Mouse (Mus musculus) kidney, adult 2 months (tissue): ENCODE data around the gene Osbpl3.

Source experiments
- CTCF ChIP-seq: fragments of 200-500 bp; conservative IDR thresholded peaks from 2 replicates; pipeline ENCODE4 v1.5.1; 2011; ENCODE audit warnings: low read depth, mild to moderate bottlenecking, control low read depth, low read length, moderate library complexity, mixed read lengths; ENCODE audit not compliant: insufficient read depth, insufficient read length
- POLR2A ChIP-seq: fragments of 200-500 bp; IDR thresholded peaks from one replicate; pipeline ENCODE4 v1.6.1; 2011; ENCODE audit warnings: low read depth, low read length, control low read depth

GRCm38 (mm10) chr6:50244126-50244525, 211.9 kb downstream of the Osbpl3 start:
- TF ChIP-seq CTCF, result no peak
- no peak for TF ChIP-seq POLR2A
